Mouse (Mus musculus) G1E (cell line): Measurements from ENCODE around the gene P2rx5.

Source experiments
- CTCF ChIP-seq: IDR thresholded peaks from 2 replicates; pipeline ENCODE4 v1.5.1; 2012; ENCODE audit warnings: low read depth, low read length, inconsistent platforms, mixed read lengths
- GATA1 ChIP-seq: IDR thresholded peaks from 2 replicates; pipeline ENCODE4 v1.6.1; 2012; ENCODE audit warnings: borderline replicate concordance, low read length, inconsistent platforms, mixed read lengths
- GATA2 ChIP-seq: IDR thresholded peaks from 2 replicates; pipeline ENCODE4 v1.6.1; 2012; ENCODE audit warnings: low read depth, low read length, inconsistent platforms, borderline replicate concordance
- POLR2AphosphoS5 ChIP-seq: IDR thresholded peaks from 2 replicates; pipeline ENCODE4 v1.6.1; 2012; ENCODE audit warnings: low read depth, low read length, inconsistent platforms; ENCODE audit not compliant: insufficient replicate concordance
- TAL1 ChIP-seq: conservative IDR thresholded peaks from 2 replicates; pipeline ENCODE4 v1.6.1; 2012; ENCODE audit warnings: low read depth, low read length, inconsistent platforms, mixed read lengths

DNA sequence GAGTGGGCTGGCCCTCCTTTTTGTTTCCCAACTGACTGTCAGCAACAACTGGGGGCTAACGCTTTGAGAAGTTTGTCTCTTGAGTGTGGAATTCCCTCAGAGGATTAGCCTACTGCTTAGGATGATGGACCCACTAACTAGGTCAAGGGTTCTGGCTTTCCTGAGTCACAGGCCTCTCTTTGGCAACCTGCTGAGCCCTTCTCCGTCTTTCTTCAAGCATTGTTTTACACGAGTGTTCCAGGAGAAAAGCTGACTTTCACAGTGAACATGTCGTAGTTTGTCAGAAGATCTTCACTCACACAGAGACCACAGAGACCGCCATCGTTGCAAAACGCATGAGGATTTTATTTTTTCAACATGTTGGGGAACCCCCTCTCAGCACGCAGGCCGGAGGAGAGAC is 12.0 kb upstream of the P2rx5 start:
- TF ChIP-seq GATA1: no peak
- TF ChIP-seq CTCF: no peak
- no peak for TF ChIP-seq POLR2AphosphoS5
- TF ChIP-seq TAL1: no peak
- TF ChIP-seq GATA2: no peak
